Mouse (Mus musculus) mesoderm, embryonic 11.5 days (tissue): ENCODE data around the gene Angptl7.

ENCODE experiments used
- DNase-seq: peaks from one replicate; pipeline ENCODE4 v3.0.0-alpha.2; 2012; ENCODE audit warnings: low read depth, low spot score

The Angptl7 gene

GRCm38 (mm10) chr4:148455477-148456025, 44.7 kb downstream of the Angptl7 start:
- DNase-seq, result no peak

- DNase-seq, result no peak
Measured at GRCm38 (mm10) chr4:148453707-148454106, 46.6 kb downstream of the Angptl7 start.

- DNase-seq, result peak; percentile 34
Measured at GRCm38 (mm10) chr4:148448853-148449245, 51.4 kb downstream of the Angptl7 start.

- peak; percentile 97 for DNase-seq
Measured at GRCm38 (mm10) chr4:148448179-148448852, 51.9 kb downstream of the Angptl7 start, which contains the start of gene Mtor. Gene Mtor (plus strand): TSS chr4:148448611.
